Mouse (Mus musculus) forebrain, embryonic 12.5 days (tissue): Measurements from ENCODE around the gene Zfp598. TPM values are rescaled to one million over a fixed set of nuclear protein-coding genes. Genes with fewer than 3 reads are reported as not detected.

Experiments used
- ATAC-seq: fragments of 200-750 bp; cut with Nextera tagmentation; 2 replicates; pipeline ENCODE4 v1.8.0; 2017; ENCODE audit warnings: moderate TSS enrichment; ENCODE audit not compliant: low FRiP score
- H3K27ac ChIP-seq: fragments of 300-500 bp; sonication (generic); 2 replicates; pipeline ENCODE4 v1.5.1; 2016; ENCODE audit warnings: mild to moderate bottlenecking
- H3K27me3 ChIP-seq: fragments of 300-500 bp; sonication (generic); 2 replicates; pipeline ENCODE4 v1.6.1; 2016; ENCODE audit warnings: mild to moderate bottlenecking
- H3K36me3 ChIP-seq: fragments of 300-500 bp; sonication (generic); replicated peaks from 2 replicates; pipeline ENCODE4 v1.6.1; 2016; ENCODE audit warnings: mild to moderate bottlenecking
- H3K4me1 ChIP-seq: fragments of 300-500 bp; sonication (generic); 2 replicates; pipeline ENCODE4 v1.6.1; 2016
- H3K4me2 ChIP-seq: fragments of 300-500 bp; sonication (generic); 2 replicates; pipeline ENCODE4 v1.6.1; 2016; ENCODE audit warnings: mild to moderate bottlenecking, moderate library complexity
- H3K4me3 ChIP-seq: fragments of 300-500 bp; sonication (generic); replicated peaks from 2 replicates; pipeline ENCODE4 v1.5.1; 2016; ENCODE audit warnings: mild to moderate bottlenecking
- H3K9ac ChIP-seq: fragments of 300-500 bp; sonication (generic); 2 replicates; pipeline ENCODE4 v1.6.1; 2016; ENCODE audit warnings: mild to moderate bottlenecking
- H3K9me3 ChIP-seq: fragments of 300-500 bp; sonication (generic); 2 replicates; pipeline ENCODE4 v1.6.1; 2016
- WGBS: fragments of 180-500 bp; shearing (Covaris S2); methylation state at CpG from one replicate; pipeline ENCODE4 v1.1.7; 2016; 5-methylcytosine and 5-hydroxymethylcytosine counted together
- polyA plus RNA-seq: library from polyadenylated mRNA; unstranded; fragments of >200 nt; fragmentation: Nextera tagmentation; extraction: Ambion mirVana; gene quantifications from 2 replicates; pipeline ENCODE4 v1.2.1, GENCODE M21; 2016

The Zfp598 gene
- polyA plus RNA-seq, 1 experiment from 2014 or later, result 25.5 TPM

GRCm38 (mm10) chr17:24728184-24728583 is 58.7 kb downstream of the Zfp598 start:
- WGBS, result 77% methylated on average over 17 of the region's 17 CpGs
- Histone ChIP-seq H3K4me2 (no peak overlapping the region), H3K27ac (no peak overlapping the region), H3K4me1 (peaks cover 10% of the 10 kb centered on the region), H3K27me3 (peaks cover 10% of the 10 kb centered on the region; the same call in 1 of the 2 replicates), H3K9ac (no peak overlapping the region), H3K9me3 (no peaks in the 10 kb centered on the region), H3K4me3 (no peak overlapping the region), H3K36me3 (no peaks in the 10 kb centered on the region)
- no peak for ATAC-seq

GRCm38 (mm10) chr17:24729067-24729466 is 59.6 kb downstream of the Zfp598 start:
- H3K9me3 ChIP-seq, result no peaks in the 10 kb centered on the region
- no peak overlapping the region for H3K4me3 ChIP-seq
- H3K36me3 ChIP-seq, result no peaks in the 10 kb centered on the region
- 85% methylated on average over 6 of the region's 6 CpGs for WGBS
- H3K27me3 ChIP-seq, result peaks cover 10% of the 10 kb centered on the region; the same call in 1 of the 2 replicates
- no peak overlapping the region for H3K4me2 ChIP-seq
- H3K4me1 ChIP-seq, result 0 out of 2 replicates have a peak, but pooled peaks cover 3% of the 10 kb centered on the region
- H3K9ac ChIP-seq, result no peak overlapping the region
- ATAC-seq, result no peak
- H3K27ac ChIP-seq, result no peak overlapping the region

- no peak for ATAC-seq
- WGBS, result 84% methylated on average over 14 of the region's 14 CpGs
- no peaks in the 10 kb centered on the region for H3K9me3 ChIP-seq
These were observed 61.3 kb downstream of the Zfp598 start for GRCm38 (mm10) chr17:24730787-24731186.

More at GRCm38 (mm10) chr17:24730787-24731186, 61.3 kb downstream of the Zfp598 start:
- no peak overlapping the region for H3K4me2 ChIP-seq
- H3K36me3 ChIP-seq, result no peaks in the 10 kb centered on the region
- no peak overlapping the region for H3K9ac ChIP-seq
- H3K4me1 ChIP-seq, result peaks cover 2% of the 10 kb centered on the region
- H3K27me3 ChIP-seq, result peaks cover 15% of the 10 kb centered on the region
- H3K4me3 ChIP-seq, result no peak overlapping the region
- no peak overlapping the region for H3K27ac ChIP-seq

Other genes starting within 250 kb of the Zfp598 start
- gene Eci1, start 243.0 kb upstream of the Zfp598 start, polyA plus RNA-seq, result 53.5 and 61.2 TPM in 2 replicates
- gene Dnase1l2, start 226.6 kb upstream of the Zfp598 start, polyA plus RNA-seq, result 4.9 and 5.1 TPM in 2 replicates
- gene E4f1, start 199.4 kb upstream of the Zfp598 start, polyA plus RNA-seq, result 34.1 and 37.1 TPM in 2 replicates
- 59.3 and 60.3 TPM in 2 replicates for gene Pgp, start 199.3 kb upstream of the Zfp598 start, polyA plus RNA-seq
- gene Bricd5, start 195.8 kb upstream of the Zfp598 start, polyA plus RNA-seq, result not detected in 2 replicates
- 34.4 and 37.9 TPM in 2 replicates for gene Mlst8, start 190.6 kb upstream of the Zfp598 start, polyA plus RNA-seq
- gene Caskin1, start 181.1 kb upstream of the Zfp598 start, polyA plus RNA-seq, result 14.8 and 16.6 TPM in 2 replicates
- 100 and 103 TPM in 2 replicates for gene Traf7, start 141.7 kb upstream of the Zfp598 start, polyA plus RNA-seq
- 1.7 and 1.9 TPM in 2 replicates for gene Rab26, start 135.5 kb upstream of the Zfp598 start, polyA plus RNA-seq
- 15.5 and 17.9 TPM in 2 replicates for gene Pkd1, start 119.9 kb upstream of the Zfp598 start, polyA plus RNA-seq
- gene Tsc2, start 37.1 kb upstream of the Zfp598 start, polyA plus RNA-seq, result 78.4 and 89.3 TPM in 2 replicates
- gene Nthl1, start 37.0 kb upstream of the Zfp598 start, polyA plus RNA-seq, result 14.5 and 18.8 TPM in 2 replicates
- 18.3 and 21.9 TPM in 2 replicates for gene Slc9a3r2, start 19.4 kb upstream of the Zfp598 start, polyA plus RNA-seq
- not detected in 2 replicates for gene Npw, start 11.2 kb upstream of the Zfp598 start, polyA plus RNA-seq
- gene Syngr3, start 20.3 kb downstream of the Zfp598 start, polyA plus RNA-seq, result 27.8 and 33.5 TPM in 2 replicates
- gene Gfer, start 26.5 kb downstream of the Zfp598 start, polyA plus RNA-seq, result 49.1 and 50.2 TPM in 2 replicates
- gene Noxo1, start 26.5 kb downstream of the Zfp598 start, polyA plus RNA-seq, result 1.6 and 2.6 TPM in 2 replicates
- 94.7 and 98.0 TPM in 2 replicates for gene Tbl3, start 38.0 kb downstream of the Zfp598 start, polyA plus RNA-seq
- gene Rnf151, start 48.4 kb downstream of the Zfp598 start, polyA plus RNA-seq, result 0.29 TPM in 1 of 2 replicates, not detected in the other
- gene Rps2, start 48.4 kb downstream of the Zfp598 start, polyA plus RNA-seq, result 946 and 1,025 TPM in 2 replicates
- 195 and 201 TPM in 2 replicates for gene Ndufb10, start 54.8 kb downstream of the Zfp598 start, polyA plus RNA-seq
- gene Rpl3l, start 58.1 kb downstream of the Zfp598 start, polyA plus RNA-seq, result not detected in 2 replicates
- gene Msrb1, start 67.0 kb downstream of the Zfp598 start, polyA plus RNA-seq, result 18.8 and 19.5 TPM in 2 replicates
- gene Hs3st6, start 83.3 kb downstream of the Zfp598 start, polyA plus RNA-seq, result 1.1 and 1.7 TPM in 2 replicates
- not detected in 2 replicates for gene Meiob, start 134.6 kb downstream of the Zfp598 start, polyA plus RNA-seq
- 24.8 and 27.1 TPM in 2 replicates for gene Hagh, start 170.5 kb downstream of the Zfp598 start, polyA plus RNA-seq
- gene Fahd1, start 180.7 kb downstream of the Zfp598 start, polyA plus RNA-seq, result 17.3 and 17.7 TPM in 2 replicates
- gene Igfals, start 196.3 kb downstream of the Zfp598 start, polyA plus RNA-seq, result 0.20 TPM in 1 of 2 replicates, not detected in the other
- gene Nubp2, start 216.7 kb downstream of the Zfp598 start, polyA plus RNA-seq, result 62.9 and 64.4 TPM in 2 replicates
- 47.3 and 50.7 TPM in 2 replicates for gene Spsb3, start 217.0 kb downstream of the Zfp598 start, polyA plus RNA-seq
- gene Eme2, start 225.4 kb downstream of the Zfp598 start, polyA plus RNA-seq, result 42.7 and 44.6 TPM in 2 replicates
- gene Mrps34, start 225.4 kb downstream of the Zfp598 start, polyA plus RNA-seq, result 86.0 and 91.1 TPM in 2 replicates
- gene Nme3, start 226.8 kb downstream of the Zfp598 start, polyA plus RNA-seq, result 54.9 and 63.0 TPM in 2 replicates